Mouse (Mus musculus) gastrocnemius, adult 18-20 months (tissue): Measurements from ENCODE around the gene H2-Aa. TPM values are rescaled to one million over a fixed set of nuclear protein-coding genes. Genes with fewer than 3 reads are reported as not detected.
"Not testable (repeated sequence)": the region's sequence is repeated elsewhere in the genome, so short reads cannot be mapped to it uniquely, and the experiment has no call there.

Experiments
- DNase-seq: peaks from one replicate; pipeline ENCODE4 v3.0.0; 2021; ENCODE audit warnings: low spot score
- long read RNA-seq, 2 experiments: library from polyadenylated mRNA; stranded (forward); transcript quantifications; one replicate each; pipeline ENCODE4 v2.0.0; 2021
- total RNA-seq, 2 experiments: library from RNA; stranded (reverse); gene quantifications; 2 replicates each; pipeline ENCODE4 v1.2.3; 2021

The H2-Aa gene
- total RNA-seq: 1 to 10 TPM; 3.7 to 5.9 TPM
- long read RNA-seq, experiment 1, partial matches to known transcripts: 1 of 2 reads
- long read RNA-seq, experiment 1, other reads (novel, unspliced or antisense): 0 of 2 reads
- long read RNA-seq, experiment 2, partial matches to known transcripts: 0 of 3 reads
- long read RNA-seq, experiment 2, other reads (novel, unspliced or antisense): 0 of 3 reads

DNA sequence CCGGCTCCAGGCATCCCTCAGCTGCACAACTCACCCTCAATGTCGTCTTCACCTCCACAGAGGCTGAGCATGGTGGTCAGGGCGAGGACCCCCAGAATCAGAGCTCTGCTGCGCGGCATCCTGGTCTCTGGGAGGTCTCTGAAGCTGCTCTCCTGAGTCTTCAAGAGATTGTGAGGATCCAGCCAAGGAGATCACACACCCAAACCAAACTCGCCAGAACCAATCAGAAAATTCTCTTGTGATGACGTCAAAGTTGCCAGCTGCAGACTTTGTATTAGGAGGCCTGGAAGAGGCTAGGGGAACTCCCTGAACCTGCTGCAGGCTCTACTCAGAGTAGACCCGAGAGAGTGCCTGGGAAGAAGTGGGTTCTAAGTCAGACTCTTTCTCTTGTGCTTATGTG lies at the start of gene H2-Aa:
Gene H2-Aa (minus strand): TSS at position 176 of the 400 bp plus-strand sequence.
- peak; percentile 86 for DNase-seq

DNA sequence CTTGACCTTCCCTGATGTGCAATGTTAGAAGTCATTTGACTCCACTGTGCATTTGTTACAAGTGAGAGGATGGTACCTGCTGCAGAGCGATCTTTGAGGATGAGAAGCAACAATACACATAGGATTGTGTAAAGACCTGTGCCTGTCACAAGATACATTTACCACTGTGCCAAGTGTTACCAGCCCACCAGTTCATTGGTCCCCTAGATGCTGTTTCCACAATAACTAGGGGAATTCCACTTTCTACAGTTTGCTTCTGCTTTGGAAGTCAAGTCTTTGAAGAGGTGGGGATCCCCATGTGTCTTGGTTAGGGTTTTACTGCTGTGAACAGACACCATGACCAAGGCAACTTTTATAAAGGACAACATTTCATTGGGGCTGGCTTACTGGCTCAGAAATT lies 43.6 kb upstream of the H2-Aa start:
- DNase-seq: no peak

DNA sequence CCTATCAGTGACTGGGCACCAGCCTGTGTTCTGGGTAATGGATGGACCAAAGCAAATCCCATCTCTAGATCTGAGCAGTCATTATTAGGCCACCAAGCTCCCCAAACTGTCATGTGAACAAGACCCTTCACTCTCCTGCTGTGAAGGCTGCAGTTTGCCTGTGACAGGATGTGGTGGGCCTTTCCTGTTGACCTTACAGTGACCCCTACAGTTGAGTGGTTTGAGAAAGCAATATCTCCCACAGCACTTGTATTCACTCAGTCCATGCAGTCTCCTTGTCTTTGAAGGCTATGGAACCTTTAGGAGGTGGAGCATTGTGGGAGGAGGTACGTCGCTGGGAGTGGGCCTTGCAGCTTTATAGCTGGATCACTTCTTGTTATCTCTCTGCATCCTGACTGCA lies 42.2 kb upstream of the H2-Aa start:
- no peak for DNase-seq

GRCm38 (mm10) chr17:34326373-34326772 lies 38.8 kb upstream of the H2-Aa start:
- no peak for DNase-seq

GRCm38 (mm10) chr17:34325436-34325835 lies 37.8 kb upstream of the H2-Aa start, which contains the start of gene H2-Eb2:
H2-Eb2 (plus strand) TSS chr17:34325665.
- no peak for DNase-seq

- no peak for DNase-seq
These were observed 29.7 kb upstream of the H2-Aa start for GRCm38 (mm10) chr17:34317275-34317674.

- DNase-seq: no peak
These were observed 29.1 kb upstream of the H2-Aa start for GRCm38 (mm10) chr17:34316697-34317096.

GRCm38 (mm10) chr17:34315512-34315911 lies 27.9 kb upstream of the H2-Aa start:
- no peak for DNase-seq

GRCm38 (mm10) chr17:34314286-34314685 lies 26.7 kb upstream of the H2-Aa start:
- no peak for DNase-seq

GRCm38 (mm10) chr17:34313393-34313792 lies 25.8 kb upstream of the H2-Aa start:
- peak; percentile 68 for DNase-seq

DNA sequence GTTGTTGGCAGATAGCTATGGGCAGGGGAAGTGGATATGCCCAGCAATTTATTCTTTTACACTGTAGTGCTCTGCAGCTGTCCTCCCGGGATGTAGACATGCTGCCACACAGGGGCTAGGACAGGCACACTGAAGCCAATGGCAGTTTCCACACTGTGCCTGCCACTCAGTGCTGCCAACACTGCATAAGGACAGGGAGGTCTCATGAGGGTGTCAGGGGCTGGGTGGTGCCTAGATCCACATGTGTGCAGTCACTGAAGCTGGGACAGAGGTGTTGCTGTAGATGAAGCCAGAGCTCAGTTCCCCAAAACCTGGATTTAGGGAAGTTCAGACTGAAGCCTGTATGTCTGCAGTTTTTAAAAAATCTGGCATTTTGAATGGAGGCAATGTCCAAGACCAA lies 24.6 kb upstream of the H2-Aa start:
- DNase-seq: no peak

DNA sequence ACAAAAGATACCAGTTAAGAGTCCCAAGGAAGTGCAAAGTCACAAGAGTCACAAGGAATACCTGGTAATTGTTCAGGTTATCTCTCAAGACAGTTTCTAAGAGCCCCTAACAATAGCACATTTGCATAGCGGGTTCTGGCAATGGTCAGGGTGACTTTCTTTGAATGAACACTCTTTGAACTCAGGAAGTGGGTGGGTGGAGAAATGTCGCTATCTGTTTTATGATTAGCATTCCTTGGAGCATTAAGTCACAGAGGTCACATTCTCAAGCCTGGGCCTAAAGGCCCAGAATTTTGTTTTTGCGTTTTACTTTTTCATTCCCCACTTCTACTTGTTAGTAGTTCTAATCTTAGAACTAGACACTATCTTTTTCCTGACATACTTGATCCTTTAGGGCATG lies 22.9 kb upstream of the H2-Aa start:
- DNase-seq: not testable (repeated sequence)

DNA sequence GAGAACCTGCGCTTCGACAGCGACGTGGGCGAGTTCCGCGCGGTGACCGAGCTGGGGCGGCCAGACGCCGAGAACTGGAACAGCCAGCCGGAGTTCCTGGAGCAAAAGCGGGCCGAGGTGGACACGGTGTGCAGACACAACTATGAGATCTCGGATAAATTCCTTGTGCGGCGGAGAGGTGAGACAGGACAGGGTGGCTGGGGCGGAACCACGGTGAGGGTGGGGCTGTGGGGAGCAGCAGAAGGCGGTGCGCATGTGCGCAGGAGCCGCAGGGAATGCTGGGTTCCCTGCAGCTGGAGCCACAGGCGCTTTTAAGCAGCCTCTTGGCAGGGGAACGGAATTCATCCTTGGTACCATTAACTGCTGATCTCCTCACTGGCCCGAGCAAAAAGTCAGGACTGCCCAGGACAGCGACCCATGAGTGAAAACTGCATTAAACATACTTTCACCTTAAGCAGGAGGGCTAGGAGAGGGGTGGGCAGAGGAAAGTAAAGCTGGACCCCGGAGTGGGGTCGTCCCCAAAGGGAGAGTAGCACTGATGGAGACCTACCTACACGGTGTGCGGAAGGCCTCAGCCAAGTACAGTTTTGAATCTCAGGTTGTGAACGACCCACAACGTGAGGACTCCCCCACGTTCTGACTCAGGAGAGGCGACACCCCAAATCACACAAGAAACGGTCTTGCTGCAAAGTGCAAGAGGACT lies 22.2 kb upstream of the H2-Aa start:
- peak; percentile 38 for DNase-seq

DNA sequence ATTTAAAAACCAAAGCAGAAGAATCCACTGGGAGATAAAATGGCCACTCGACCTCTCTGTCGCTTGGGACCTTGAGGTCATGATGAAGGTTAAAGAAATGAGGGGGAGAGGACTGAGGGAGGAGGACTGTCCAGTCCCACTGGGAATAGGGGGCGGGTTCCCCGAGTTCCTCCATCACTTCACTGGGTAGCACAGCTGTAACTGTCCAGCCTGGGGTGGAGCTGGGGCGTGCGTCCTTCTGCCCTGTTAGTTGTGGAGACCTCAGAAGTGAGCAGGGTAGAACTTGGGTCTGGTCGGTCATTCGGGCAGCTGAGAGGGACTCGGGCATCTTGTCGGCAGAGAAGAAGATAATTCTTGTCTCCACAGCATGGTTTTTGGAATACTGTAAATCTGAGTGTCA lies 21.6 kb upstream of the H2-Aa start:
- no peak for DNase-seq

- no peak for DNase-seq
These were observed 20.5 kb upstream of the H2-Aa start for GRCm38 (mm10) chr17:34308161-34308560.

GRCm38 (mm10) chr17:34307216-34307615 lies 19.6 kb upstream of the H2-Aa start:
- DNase-seq: no peak

DNA sequence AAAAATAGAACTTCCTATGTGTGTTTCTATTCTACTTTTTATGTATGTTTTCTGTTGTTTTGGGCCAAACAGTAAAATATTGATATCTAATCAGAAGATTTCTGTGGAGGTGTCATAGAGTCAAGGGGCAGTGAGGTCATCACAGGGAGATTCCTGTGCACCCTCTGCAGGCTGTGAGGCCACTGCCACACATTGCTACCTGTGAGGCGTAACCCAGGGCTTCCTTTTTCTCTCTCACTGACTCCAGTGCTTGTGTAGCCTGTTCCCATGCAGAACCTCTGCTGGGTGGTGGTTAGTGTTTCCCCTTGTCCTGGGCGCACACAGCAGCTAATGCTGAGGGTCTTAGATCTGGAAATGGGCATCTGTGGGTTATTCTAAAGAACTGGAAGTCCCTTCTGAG lies 18.8 kb upstream of the H2-Aa start:
- DNase-seq: no peak

- DNase-seq: peak; percentile 86
These were observed 17.9 kb upstream of the H2-Aa start, which contains the start of gene H2-Eb1 for GRCm38 (mm10) chr17:34305380-34306030. H2-Eb1 (plus strand) TSS chr17:34305867.

DNA sequence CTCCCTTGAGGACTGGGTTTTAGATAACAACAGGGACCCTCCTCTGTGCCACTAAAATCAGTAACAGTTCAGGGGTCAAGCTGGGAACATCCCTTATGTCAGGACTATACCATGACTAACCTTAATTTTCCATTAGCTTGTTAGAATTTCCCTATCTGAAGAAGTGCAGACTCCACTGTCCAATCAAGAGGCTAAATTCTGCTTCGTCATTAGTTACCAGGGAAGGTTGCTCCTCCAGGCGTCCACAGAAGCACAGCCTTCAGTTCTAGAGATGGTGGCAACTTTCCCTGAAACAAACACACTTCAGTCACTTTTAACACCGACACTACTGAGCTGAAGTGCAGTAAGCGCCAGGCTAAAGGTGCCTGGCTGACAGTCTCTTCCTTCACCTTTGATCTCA lies 17.1 kb upstream of the H2-Aa start:
- peak; percentile 81 for DNase-seq

DNA sequence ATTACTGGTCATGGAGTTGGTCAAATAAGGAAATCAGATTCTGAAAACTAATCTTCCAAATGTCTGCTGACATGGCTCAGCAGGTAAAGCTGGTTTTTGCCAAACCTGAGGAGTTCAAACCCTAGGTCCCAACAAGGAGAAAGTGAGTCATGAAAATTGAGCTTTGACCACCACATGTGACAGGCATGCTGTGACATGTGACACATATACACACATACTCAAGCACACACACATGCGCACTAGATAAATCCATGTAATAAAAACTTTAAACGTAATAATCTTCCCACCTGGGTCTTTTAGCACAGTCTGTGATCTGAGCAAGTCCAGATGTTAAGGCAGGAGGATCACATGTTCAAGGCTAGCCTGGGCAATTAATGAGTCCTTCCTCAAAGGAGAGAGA lies 16.2 kb upstream of the H2-Aa start:
- DNase-seq: no peak

- no peak for DNase-seq
These were observed 14.1 kb upstream of the H2-Aa start for GRCm38 (mm10) chr17:34301670-34302190.
